Mouse (Mus musculus) heart, postnatal 0 days (tissue): ENCODE results near the gene Drg1.

ENCODE experiments used
- CTCF ChIP-seq: IDR thresholded peaks from 2 replicates; pipeline ENCODE4 v1.5.1; 2016; ENCODE audit warnings: antibody characterized with exemption, control low read depth, low read depth
- EP300 ChIP-seq: IDR thresholded peaks from 2 replicates; pipeline ENCODE4 v1.6.1; 2016; ENCODE audit warnings: antibody characterized with exemption, low read depth

DNA sequence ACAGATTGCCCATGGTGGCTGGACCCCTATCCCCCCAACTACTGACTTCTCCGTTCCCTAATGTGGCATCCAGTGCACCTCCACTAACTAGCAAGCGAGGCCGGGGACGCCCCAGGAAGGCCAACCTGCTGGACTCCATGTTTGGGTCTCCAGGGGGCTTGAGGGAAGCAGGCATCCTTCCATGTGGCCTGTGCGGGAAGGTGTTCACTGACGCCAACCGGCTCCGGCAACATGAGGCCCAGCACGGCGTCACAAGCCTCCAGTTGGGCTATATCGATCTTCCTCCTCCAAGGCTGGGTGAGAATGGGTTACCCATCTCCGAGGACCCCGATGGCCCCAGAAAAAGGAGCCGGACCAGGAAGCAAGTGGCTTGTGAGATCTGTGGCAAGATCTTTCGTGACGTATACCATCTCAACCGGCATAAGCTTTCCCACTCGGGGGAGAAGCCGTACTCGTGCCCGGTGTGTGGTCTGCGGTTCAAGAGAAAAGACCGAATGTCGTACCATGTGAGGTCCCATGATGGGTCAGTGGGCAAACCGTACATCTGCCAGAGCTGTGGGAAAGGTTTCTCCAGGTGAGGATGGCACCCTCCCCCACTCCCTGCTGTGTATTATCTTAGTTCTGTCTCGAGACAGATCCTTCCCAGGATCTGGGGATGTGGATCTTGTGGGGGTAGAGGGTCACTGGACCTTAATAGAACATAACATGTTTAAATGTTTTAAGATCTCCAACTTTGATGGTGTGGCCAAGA is 25.3 kb upstream of the Drg1 start:
- TF ChIP-seq EP300 (no peak), CTCF (no peak)
